Mouse (Mus musculus) kidney, adult 9 months (tissue): ENCODE results near the gene Rnpep.
"Not testable (repeated sequence)": the region's sequence is repeated elsewhere in the genome, so short reads cannot be mapped to it uniquely, and the experiment has no call there.

Experiments
- DNase-seq: peaks from one replicate; pipeline ENCODE4 v3.0.0; 2022

The Rnpep gene

GRCm38 (mm10) chr1:135258380-135259127, 25.3 kb downstream of the Rnpep start, which contains the start of gene Elf3:
Gene Elf3 (minus strand): TSS chr1:135258568.
- DNase-seq, result peak; percentile 99

GRCm38 (mm10) chr1:135256299-135256698, 27.6 kb downstream of the Rnpep start:
- DNase-seq, result peak; percentile 67

- no peak for DNase-seq
Measured at GRCm38 (mm10) chr1:135252854-135253253, 31.0 kb downstream of the Rnpep start.

GRCm38 (mm10) chr1:135251405-135251804, 32.5 kb downstream of the Rnpep start:
- DNase-seq, result no peak

- DNase-seq, result no peak
Measured at GRCm38 (mm10) chr1:135250706-135251105, 33.2 kb downstream of the Rnpep start.

GRCm38 (mm10) chr1:135248434-135248850, 35.4 kb downstream of the Rnpep start:
- DNase-seq, result peak; percentile 93

GRCm38 (mm10) chr1:135244014-135244413, 39.9 kb downstream of the Rnpep start:
- DNase-seq, result no peak

GRCm38 (mm10) chr1:135240206-135240605, 43.7 kb downstream of the Rnpep start:
- not testable (repeated sequence) for DNase-seq

- peak; percentile 88 for DNase-seq
Measured at GRCm38 (mm10) chr1:135237131-135237851, 46.6 kb downstream of the Rnpep start.

- no peak for DNase-seq
Measured at GRCm38 (mm10) chr1:135234771-135235170, 49.1 kb downstream of the Rnpep start.

- no peak for DNase-seq
Measured at GRCm38 (mm10) chr1:135233961-135234360, 49.9 kb downstream of the Rnpep start.

GRCm38 (mm10) chr1:135231878-135232277, 52.0 kb downstream of the Rnpep start:
- not testable (repeated sequence) for DNase-seq

- peak; percentile 51 for DNase-seq
Measured at GRCm38 (mm10) chr1:135227339-135227950, 56.4 kb downstream of the Rnpep start.

GRCm38 (mm10) chr1:135224981-135225604, 58.8 kb downstream of the Rnpep start:
- DNase-seq, result no peak

- DNase-seq, result no peak
Measured at GRCm38 (mm10) chr1:135224147-135224546, 59.7 kb downstream of the Rnpep start.

- no peak for DNase-seq
Measured at GRCm38 (mm10) chr1:135217607-135218233, 66.2 kb downstream of the Rnpep start.

- DNase-seq, result no peak
Measured at GRCm38 (mm10) chr1:135213772-135214640, 69.9 kb downstream of the Rnpep start.
